Mouse (Mus musculus): ENCODE measurements at regions not wholly inside any gene's neighbourhood (a gene's known extent, or its start where the extent isn't known, plus 50 kb on each side); places are given as distances from the start of the nearest gene placed in this dataset.
A peak's percentile ranks its signal among the peaks of the same experiment; 100 is the strongest.

DNA sequence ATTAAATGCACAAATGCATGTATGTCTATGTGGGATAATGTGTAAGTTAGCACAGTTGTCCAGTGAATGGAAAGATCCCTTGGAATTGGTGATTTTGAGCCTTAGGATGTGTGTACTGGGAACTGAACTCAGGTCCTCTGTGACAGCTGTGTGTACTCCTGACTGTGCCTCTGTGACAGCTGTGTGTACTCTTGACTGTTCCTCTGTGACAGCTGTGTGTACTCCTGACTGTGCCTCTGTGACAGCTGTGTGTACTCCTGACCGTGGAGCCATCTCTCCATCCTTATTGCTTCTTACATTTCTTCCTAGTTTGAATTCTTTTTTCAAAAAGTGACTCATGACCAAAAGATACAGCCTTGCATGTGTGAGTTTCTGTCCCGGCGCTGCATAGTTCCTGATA, 239.7 kb downstream of the Gpat3 start:
- Histone ChIP-seq H3K4me1 (ENCODE audit: insufficient read depth, low read length) (no peaks in the 10 kb centered on the region), H3K9me3 (ENCODE audit: low read length) (no peaks in the 10 kb centered on the region), H3K27ac (no peak overlapping the region), H3K4me3 (ENCODE audit: low read length) (no peak overlapping the region), H3K4me2 (ENCODE audit: low read depth, low read length) (no peak overlapping the region), H3K36me3 (ENCODE audit: insufficient read depth, low read length) (no peaks in the 10 kb centered on the region), H3K9ac (replicated peaks; ENCODE audit: low read length) (no peak overlapping the region), H3K27me3 (ENCODE audit: insufficient read depth, low read length) (no peaks in the 10 kb centered on the region)
- no peak for ATAC-seq
- 87% methylated on average over 3 of the region's 3 CpGs for WGBS
- no peak for DNase-seq (ENCODE audit: low spot score)
- TF ChIP-seq CTCF (IDR thresholded peaks at IDR 0.05; ENCODE audit: low read depth): no peak

DNA sequence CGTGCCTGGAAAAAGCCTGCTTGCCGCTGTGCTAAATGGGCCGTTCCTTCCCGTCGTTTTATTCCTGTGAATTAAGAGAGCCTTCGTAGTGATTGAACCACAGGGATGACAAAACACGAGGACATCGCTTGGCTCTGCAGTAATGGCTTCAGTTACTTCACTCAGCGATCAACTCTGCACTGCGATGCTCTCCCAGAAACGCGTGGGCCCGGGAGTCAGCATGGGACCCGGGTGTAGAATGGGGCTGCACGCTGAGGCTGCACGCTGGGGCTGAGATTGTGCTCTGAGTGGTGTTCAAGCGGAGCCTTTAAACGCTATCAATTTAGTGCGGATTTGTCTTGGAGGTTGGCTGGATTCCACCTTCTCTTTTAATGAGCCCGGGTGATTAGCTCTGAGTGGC, 237.1 kb downstream of the Gpat3 start:
- peak; percentile 22 for DNase-seq (ENCODE audit: low spot score)
- H3K27me3 ChIP-seq (ENCODE audit: insufficient read depth, low read length): no peaks in the 10 kb centered on the region

DNA sequence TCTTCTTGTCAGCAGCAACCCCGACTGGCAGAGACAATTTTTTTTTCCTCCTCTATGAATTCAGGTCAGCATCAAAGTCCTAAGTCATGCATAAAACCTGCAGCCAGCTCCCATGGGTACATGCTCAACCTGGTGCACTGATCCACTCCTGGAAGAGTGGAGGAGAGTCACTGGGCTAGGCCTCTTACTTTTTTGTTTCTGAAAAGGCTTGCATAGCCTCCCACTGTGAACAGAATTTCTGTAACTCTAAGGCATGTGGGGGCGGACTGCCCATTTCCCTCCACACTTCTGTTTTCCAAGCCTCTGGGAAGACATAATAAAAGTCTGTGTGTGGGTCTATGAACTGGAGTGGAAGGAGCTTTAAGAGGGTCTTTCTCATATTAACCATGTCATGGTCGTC, 218.8 kb downstream of the Gpat3 start:
- ATAC-seq: no peak
- no peak overlapping the region for H3K4me3 ChIP-seq (ENCODE audit: low read length)
- 65% methylated on average over 3 of the region's 3 CpGs for WGBS

More for the DNA sequence above, 237.1 kb downstream of the Gpat3 start:
- Histone ChIP-seq H3K36me3 (ENCODE audit: insufficient read depth, low read length) (no peaks in the 10 kb centered on the region), H3K4me3 (ENCODE audit: low read length) (no peak overlapping the region), H3K27ac (no peak overlapping the region), H3K4me1 (ENCODE audit: insufficient read depth, low read length) (no peaks in the 10 kb centered on the region), H3K4me2 (ENCODE audit: low read depth, low read length) (peak overlapping the region; percentile 23; the same call in 1 of the 2 replicates), H3K9ac (replicated peaks; ENCODE audit: low read length) (no peak overlapping the region), H3K9me3 (ENCODE audit: low read length) (no peaks in the 10 kb centered on the region)
- 48% methylated on average over 20 of the region's 20 CpGs for WGBS
- ATAC-seq: no peak
- no peak for TF ChIP-seq CTCF (IDR thresholded peaks at IDR 0.05; ENCODE audit: low read depth)

DNA sequence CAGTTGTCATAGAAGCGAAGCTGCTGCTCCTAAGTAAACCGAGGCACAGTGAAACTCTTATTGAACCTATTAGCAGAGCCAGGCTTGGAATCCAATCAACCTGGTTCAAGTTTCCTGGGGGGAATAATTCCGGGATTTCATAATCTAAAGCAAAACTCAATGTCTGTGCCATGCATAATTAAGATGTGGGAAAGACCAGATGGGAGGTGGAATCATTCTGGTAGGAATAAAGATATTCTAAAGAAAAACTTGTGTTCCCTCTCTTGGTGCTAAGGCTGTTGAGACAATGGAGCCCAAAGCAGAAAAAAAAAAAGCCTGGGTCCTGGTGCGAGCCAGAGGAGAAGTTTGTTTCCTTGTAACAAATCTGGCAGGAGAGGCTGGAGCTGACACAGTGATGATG, 217.7 kb downstream of the Gpat3 start:
- Histone ChIP-seq H3K27ac (no peak overlapping the region), H3K4me3 (ENCODE audit: low read length) (no peak overlapping the region), H3K27me3 (ENCODE audit: insufficient read depth, low read length) (no peaks in the 10 kb centered on the region), H3K9ac (replicated peaks; ENCODE audit: low read length) (no peak overlapping the region), H3K4me1 (ENCODE audit: insufficient read depth, low read length) (no peaks in the 10 kb centered on the region), H3K4me2 (ENCODE audit: low read depth, low read length) (no peak overlapping the region), H3K9me3 (ENCODE audit: low read length) (no peaks in the 10 kb centered on the region), H3K36me3 (ENCODE audit: insufficient read depth, low read length) (no peaks in the 10 kb centered on the region)
- DNase-seq (ENCODE audit: low spot score): no peak
- WGBS: 91% methylated on average over 4 of the region's 4 CpGs
- no peak for TF ChIP-seq CTCF (IDR thresholded peaks at IDR 0.05; ENCODE audit: low read depth)
- ATAC-seq: no peak

More for the DNA sequence above, 218.8 kb downstream of the Gpat3 start:
- no peaks in the 10 kb centered on the region for H3K9me3 ChIP-seq (ENCODE audit: low read length)
- H3K4me2 ChIP-seq (ENCODE audit: low read depth, low read length): no peak overlapping the region
- H3K27me3 ChIP-seq (ENCODE audit: insufficient read depth, low read length): no peaks in the 10 kb centered on the region
- DNase-seq (ENCODE audit: low spot score): no peak
- TF ChIP-seq CTCF (IDR thresholded peaks at IDR 0.05; ENCODE audit: low read depth): no peak
- H3K4me1 ChIP-seq (ENCODE audit: insufficient read depth, low read length): no peaks in the 10 kb centered on the region
- H3K27ac ChIP-seq: no peak overlapping the region
- H3K9ac ChIP-seq (replicated peaks; ENCODE audit: low read length): no peak overlapping the region
- H3K36me3 ChIP-seq (ENCODE audit: insufficient read depth, low read length): no peaks in the 10 kb centered on the region

DNA sequence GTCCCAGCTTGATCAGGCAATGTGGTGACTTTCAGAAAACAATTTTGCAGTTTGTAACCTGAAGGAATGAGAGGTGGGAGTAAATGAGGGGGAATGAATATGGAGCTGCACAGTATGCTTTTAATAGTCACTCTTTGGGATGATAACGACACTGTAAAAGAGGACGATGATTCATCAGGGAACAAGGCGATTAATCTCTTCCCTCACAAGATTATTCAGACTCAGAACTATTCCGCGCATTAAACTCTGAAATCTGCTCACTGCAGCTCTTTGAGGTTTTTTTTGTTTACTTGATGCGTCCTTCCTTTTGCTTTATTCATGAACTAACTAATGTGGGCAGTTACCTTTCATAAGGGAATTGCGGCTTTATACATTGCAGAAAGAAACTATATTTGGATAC, 206.1 kb downstream of the Gpat3 start:
- Histone ChIP-seq H3K4me3 (ENCODE audit: low read length) (no peak overlapping the region), H3K4me1 (ENCODE audit: insufficient read depth, low read length) (no peaks in the 10 kb centered on the region), H3K27ac (no peak overlapping the region), H3K9ac (replicated peaks; ENCODE audit: low read length) (no peak overlapping the region), H3K9me3 (ENCODE audit: low read length) (no peaks in the 10 kb centered on the region), H3K4me2 (ENCODE audit: low read depth, low read length) (no peak overlapping the region), H3K27me3 (ENCODE audit: insufficient read depth, low read length) (no peaks in the 10 kb centered on the region), H3K36me3 (ENCODE audit: insufficient read depth, low read length) (no peaks in the 10 kb centered on the region)
- no peak for ATAC-seq
- TF ChIP-seq CTCF (IDR thresholded peaks at IDR 0.05; ENCODE audit: low read depth): no peak
- no peak for DNase-seq (ENCODE audit: low spot score)
- WGBS: 85% methylated on average over 7 of the region's 7 CpGs

DNA sequence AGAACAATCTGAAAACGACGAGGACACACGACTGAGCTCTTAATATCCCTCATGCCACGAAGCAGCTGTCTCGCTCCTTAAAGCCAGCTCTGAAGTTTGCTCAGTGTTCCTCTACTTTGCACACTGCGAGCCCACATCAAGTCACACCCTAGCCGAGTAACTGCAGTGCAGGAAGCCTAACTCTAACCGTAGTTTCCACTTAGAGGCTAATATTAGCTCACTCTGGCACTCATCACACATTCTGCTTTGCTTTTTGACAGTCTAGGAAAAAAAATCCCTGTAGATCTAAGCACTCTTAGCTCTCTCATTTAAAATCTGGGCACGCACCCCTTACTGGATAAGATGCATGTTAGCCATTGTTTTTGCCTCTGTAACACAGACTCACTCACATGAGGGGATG, 195.0 kb downstream of the Gpat3 start:
- no peak for DNase-seq (ENCODE audit: low spot score)
- H3K4me2 ChIP-seq (ENCODE audit: low read depth, low read length): no peak overlapping the region
- no peaks in the 10 kb centered on the region for H3K36me3 ChIP-seq (ENCODE audit: insufficient read depth, low read length)
- H3K9me3 ChIP-seq (ENCODE audit: low read length): no peaks in the 10 kb centered on the region
- H3K27me3 ChIP-seq (ENCODE audit: insufficient read depth, low read length): no peaks in the 10 kb centered on the region
- H3K4me1 ChIP-seq (ENCODE audit: insufficient read depth, low read length): no peaks in the 10 kb centered on the region
- TF ChIP-seq CTCF (IDR thresholded peaks at IDR 0.05; ENCODE audit: low read depth): no peak
- H3K4me3 ChIP-seq (ENCODE audit: low read length): no peak overlapping the region
- no peak overlapping the region for H3K27ac ChIP-seq
- 84% methylated on average over 9 of the region's 9 CpGs for WGBS
- no peak for ATAC-seq
- no peak overlapping the region for H3K9ac ChIP-seq (replicated peaks; ENCODE audit: low read length)

DNA sequence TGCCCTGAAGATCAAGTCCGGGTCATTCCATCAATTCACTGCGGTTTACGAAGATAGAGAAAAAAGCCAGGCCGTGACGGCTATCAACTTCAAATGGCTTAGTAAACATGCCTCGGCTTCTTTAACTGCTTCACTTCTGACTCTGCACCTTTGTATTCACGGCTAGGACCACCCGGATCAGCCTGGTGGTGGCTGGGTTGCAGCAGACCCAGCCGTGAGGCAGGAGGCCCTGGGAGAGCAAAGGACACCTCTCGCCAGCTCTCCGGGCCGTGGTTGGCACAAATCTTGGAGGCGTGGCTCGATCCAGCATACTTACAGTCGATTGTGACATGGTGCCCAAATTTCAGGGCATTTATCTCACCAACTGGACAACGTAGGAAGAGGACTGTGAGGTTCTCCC, 187.5 kb downstream of the Gpat3 start:
- Histone ChIP-seq H3K36me3 (ENCODE audit: insufficient read depth, low read length) (no peaks in the 10 kb centered on the region), H3K9ac (replicated peaks; ENCODE audit: low read length) (no peak overlapping the region), H3K27me3 (ENCODE audit: insufficient read depth, low read length) (no peaks in the 10 kb centered on the region), H3K4me1 (ENCODE audit: insufficient read depth, low read length) (no peaks in the 10 kb centered on the region), H3K4me3 (ENCODE audit: low read length) (no peak overlapping the region), H3K4me2 (ENCODE audit: low read depth, low read length) (no peak overlapping the region), H3K9me3 (ENCODE audit: low read length) (no peaks in the 10 kb centered on the region), H3K27ac (peak overlapping the region; percentile 27; the same call in 1 of the 2 replicates)
- TF ChIP-seq CTCF (IDR thresholded peaks at IDR 0.05; ENCODE audit: low read depth): no peak
- ATAC-seq: no peak
- no peak for DNase-seq (ENCODE audit: low spot score)
- 65% methylated on average over 16 of the region's 16 CpGs for WGBS

Data from hindbrain, postnatal 0 days (tissue).